Mouse (Mus musculus): ENCODE results near the gene Gm32687. TPM values are rescaled to one million over a fixed set of nuclear protein-coding genes. Genes with fewer than 3 reads are reported as not detected.

Gm32687 gene
- total RNA-seq (2023), result 1 to 10 TPM in 1 of 2 experiments, under 1 TPM in 1; 0.93 to 1.2 TPM

GRCm38 (mm10) chr10:81863409-81864407 lies at the start of gene Gm32687:
Gm32687 (plus strand) TSS chr10:81863934.

GRCm38 (mm10) chr10:81929842-81930743 lies 66.4 kb downstream of the Gm32687 start, which contains the start of gene Zfp781:
Zfp781 (minus strand) TSS chr10:81930480.

Other genes with a start within 250 kb of the Gm32687 start
- 10 to 100 TPM; 13.2 to 14.2 TPM for gene Sirt6, start 236.1 kb upstream of the Gm32687 start, total RNA-seq (2023)
- gene Ankrd24, start 235.4 kb upstream of the Gm32687 start, total RNA-seq (2023), result 1 to 10 TPM; 1.1 to 1.6 TPM
- gene Gm10778, start 214.9 kb upstream of the Gm32687 start, total RNA-seq (2023), result 1 to 10 TPM; 1.0 to 1.2 TPM
- gene Zfp433, start 159.1 kb upstream of the Gm32687 start, total RNA-seq (2023), result 1 to 10 TPM; 3.5 to 5.1 TPM
- 1 to 10 TPM in 1 of 2 experiments, not detected in 1; 1.2 TPM for gene Gm3055, start 92.8 kb upstream of the Gm32687 start, total RNA-seq (2023)
- 1 to 10 TPM in 1 of 2 experiments, under 1 TPM in 1; 0.69 to 1.5 TPM for gene Gm4767, start 51.7 kb upstream of the Gm32687 start, total RNA-seq (2023)
- gene Zfp781, start 66.5 kb downstream of the Gm32687 start, total RNA-seq (2023), result under 1 TPM; 0.20 to 0.51 TPM
- 1 to 10 TPM; 1.3 to 1.5 TPM for gene Zfp873, start 184.2 kb downstream of the Gm32687 start, total RNA-seq (2023)
- gene BC024063, start 219.4 kb downstream of the Gm32687 start, total RNA-seq (2023), result 1 to 10 TPM; 1.6 to 1.8 TPM

Data from neutrophil, adult 59 days (primary cell).